Comparison of ENCODE assay signal across 22 mouse cellular contexts in genomic region chr13:32481444-32482058, GRCm38 (mm10).
DNase-seq lines count a peak whose midpoint lies in the region; ATAC-seq and TF ChIP-seq lines count a peak whose summit lies in the region.
"Had no signal": no experiment of that assay in that cellular context is flagged by ENCODE, and none has a peak within 500 bp of the region (broad histone marks: within the 10 kb centered on the region; RNA-seq: fewer than 3 reads in every experiment).

No protein-coding gene starts in this region.

- ATAC-seq in lung, embryonic 16.5 days (ENCODE audit: low read depth), result peak; percentile 43; the same call in 1 of the 2 replicates
- peak; percentile 50; the same call in 1 of the 2 replicates for ATAC-seq in stomach, embryonic 16.5 days (ENCODE audit: insufficient read depth, low FRiP score)
- ATAC-seq: forebrain, embryonic 14.5 days; lung, postnatal 0 days had no signal

- no peaks in the 10 kb centered on the region for H3K27me3 ChIP-seq in lung, embryonic 16.5 days (ENCODE audit: control insufficient read depth, insufficient read depth, low read depth, low read length)
- H3K27me3 ChIP-seq in stomach, embryonic 16.5 days (ENCODE audit: control insufficient read depth, insufficient read depth, low read length), result no peaks in the 10 kb centered on the region
- H3K27me3 ChIP-seq: liver, embryonic 13.5 days; neural tube, embryonic 13.5 days had no signal

- H3K4me2 ChIP-seq in lung, embryonic 16.5 days (ENCODE audit: low read depth, low read length), result no peak overlapping the region
- no peak overlapping the region for H3K4me2 ChIP-seq in stomach, embryonic 16.5 days (ENCODE audit: low read depth, low read length)
- H3K4me2 ChIP-seq: liver, embryonic 13.5 days; neural tube, embryonic 13.5 days had no signal

- no peak overlapping the region for H3K4me3 ChIP-seq in lung, embryonic 16.5 days (ENCODE audit: low read length)
- H3K4me3 ChIP-seq in lung, adult 2 months (replicated peaks; ENCODE audit: extremely low read depth, low read depth, low read length), result no peak overlapping the region
- no peak overlapping the region for H3K4me3 ChIP-seq in stomach, embryonic 16.5 days (replicated peaks; ENCODE audit: low read length)
- H3K4me3 ChIP-seq: heart, embryonic 10.5 days; hindbrain, embryonic 10.5 days; layer of hippocampus, adult 2 months; liver, embryonic 13.5 days; neural tube, embryonic 13.5 days had no signal

- H3K9me3 ChIP-seq in lung, embryonic 16.5 days (ENCODE audit: control insufficient read depth, low read length), result no peaks in the 10 kb centered on the region
- H3K9me3 ChIP-seq in stomach, embryonic 16.5 days (replicated peaks; ENCODE audit: control insufficient read depth, low read length), result no peaks in the 10 kb centered on the region
- H3K9me3 ChIP-seq: heart, embryonic 10.5 days; hindbrain, embryonic 10.5 days; liver, embryonic 13.5 days; neural tube, embryonic 13.5 days had no signal

- peak; percentile 35 for DNase-seq in embryo, embryonic 10 days (ENCODE audit: low spot score)
- DNase-seq in embryo, embryonic 9.5 days (ENCODE audit: extremely low spot score), result no peak
- no peak for DNase-seq in lung, adult 2 months
- peak; percentile 72 for DNase-seq in forelimb bud, embryonic 11.5 days (ENCODE audit: low read depth, low spot score)
- DNase-seq in right cerebral cortex, postnatal 25 days, result no peak
- no peak for DNase-seq in gastrocnemius, postnatal 14 days
- DNase-seq: adrenal gland, adult 8-10 months; cerebellum, adult 9-10 months; gastrocnemius, postnatal 25 days; kidney, adult 8-10 months; layer of hippocampus, postnatal 36 days; liver, embryonic 13.5 days; midbrain, embryonic 14.5 days; thymus, adult 18-20 months had no signal

- intact Hi-C loops in gastrocnemius, postnatal 14 days (cut with DNase I; ENCODE audit: low total_unique reads), result no loop called here

- H3K27ac ChIP-seq in lung, embryonic 16.5 days (ENCODE audit: low read length), result no peak overlapping the region
- no peak overlapping the region for H3K27ac ChIP-seq in stomach, embryonic 16.5 days (ENCODE audit: low read length)
- H3K27ac ChIP-seq: heart, embryonic 10.5 days; hindbrain, embryonic 10.5 days; layer of hippocampus, adult 2 months; liver, embryonic 13.5 days; neural tube, embryonic 13.5 days had no signal

- no peaks in the 10 kb centered on the region for H3K36me3 ChIP-seq in lung, embryonic 16.5 days (ENCODE audit: control insufficient read depth, insufficient read depth, low read length)
- H3K36me3 ChIP-seq in stomach, embryonic 16.5 days (ENCODE audit: control insufficient read depth, insufficient read depth, low read length), result no peaks in the 10 kb centered on the region
- H3K36me3 ChIP-seq: heart, embryonic 10.5 days; hindbrain, embryonic 10.5 days; liver, embryonic 13.5 days; neural tube, embryonic 13.5 days had no signal

- no peak overlapping the region for H3K9ac ChIP-seq in lung, embryonic 16.5 days (ENCODE audit: low read length)
- no peak overlapping the region for H3K9ac ChIP-seq in stomach, embryonic 16.5 days (ENCODE audit: low read length)
- H3K9ac ChIP-seq: liver, embryonic 13.5 days; neural tube, embryonic 13.5 days had no signal

- no peaks in the 10 kb centered on the region; the same call in 1 of the 2 replicates for H3K4me1 ChIP-seq in lung, embryonic 16.5 days (replicated peaks; ENCODE audit: control insufficient read depth, insufficient read depth, low read length)
- no peaks in the 10 kb centered on the region for H3K4me1 ChIP-seq in lung, adult 2 months (ENCODE audit: control insufficient read depth, insufficient read depth, low read length)
- no peaks in the 10 kb centered on the region for H3K4me1 ChIP-seq in stomach, embryonic 16.5 days (ENCODE audit: control insufficient read depth, insufficient read depth, low read length)
- H3K4me1 ChIP-seq: heart, embryonic 10.5 days; liver, embryonic 13.5 days; neural tube, embryonic 13.5 days had no signal

- no peak for TF ChIP-seq CTCF in lung, adult 2 months (IDR thresholded peaks at IDR 0.05; ENCODE audit: insufficient read depth, low read length)

- WGBS in lung, embryonic 16.5 days, result 71% methylated on average over 8 of the region's 8 CpGs
- 67% methylated on average over 8 of the region's 8 CpGs for WGBS in lung, adult 2 months
- WGBS in stomach, embryonic 16.5 days, result 72% methylated on average over 8 of the region's 8 CpGs

- TF ChIP-seq POLR2A in lung, adult 2 months (IDR thresholded peaks at IDR 0.05; ENCODE audit: borderline replicate concordance, extremely low read depth, low read depth, low read length), result no peak

Comparison
In these comparisons a context has a peak if more than half of its experiments do, and no peak if none do; other contexts are left out.
1. DNase-seq: peak in embryo, embryonic 10 days (single experiment) and forelimb bud, embryonic 11.5 days (single experiment); none in embryo, embryonic 9.5 days (single experiment), lung, adult 2 months (single experiment), right cerebral cortex, postnatal 25 days (single experiment) and gastrocnemius, postnatal 14 days (single experiment).